Mouse (Mus musculus) E14TG2a.4 (cell line): ENCODE measurements at regions not wholly inside any gene's neighbourhood (a gene's known extent, or its start where the extent isn't known, plus 50 kb on each side); places are given as distances from the start of the nearest gene placed in this dataset.
A peak's percentile ranks its signal among the peaks of the same experiment; 100 is the strongest.

Experiments used
- CTCF ChIP-seq: conservative IDR thresholded peaks from 2 replicates; pipeline ENCODE4 v1.5.1; 2014; ENCODE audit warnings: low read length
- NANOG ChIP-seq: IDR thresholded peaks from 2 replicates; pipeline ENCODE4 v1.6.1; 2014; ENCODE audit warnings: borderline replicate concordance, low read length, mixed read lengths

- peak; percentile 75 for TF ChIP-seq CTCF
- no peak for TF ChIP-seq NANOG
Measured at GRCm38 (mm10) chr12:39665448-39665847, 372.4 kb downstream of the Arl4a start.
